Mouse (Mus musculus) common myeloid progenitor, adult 5-6 weeks (primary cell): ENCODE data around the gene Prss30. TPM values are rescaled to one million over a fixed set of nuclear protein-coding genes. Genes with fewer than 3 reads are reported as not detected.
A peak's percentile ranks its signal among the peaks of the same experiment; 100 is the strongest.

Experiments
- ATAC-seq: replicated peaks from 2 replicates; pipeline ENCODE4 v1.8.0; 2016; ENCODE audit warnings: low read depth, mild to moderate bottlenecking, moderate TSS enrichment, inconsistent platforms; ENCODE audit not compliant: poor library complexity, severe bottlenecking
- total RNA-seq: library from RNA; stranded (forward); fragments of 200-1000, 187-1606 nt; gene quantifications from 2 replicates; pipeline ENCODE4 v1.2.3, GENCODE M21; 2017

The Prss30 gene
- not detected in 2 replicates for total RNA-seq

GRCm38 (mm10) chr17:23980297-23980909 lies at the start of gene Prss30:
TSS of gene Prss30 (minus strand) at chr17:23980566.
- ATAC-seq, result peak; percentile 81

GRCm38 (mm10) chr17:24029477-24029876 lies 49.1 kb upstream of the Prss30 start:
- ATAC-seq, result no peak

GRCm38 (mm10) chr17:24021375-24022199 lies 41.2 kb upstream of the Prss30 start:
- ATAC-seq, result 0 out of 2 replicates have a peak, but pooled peaks have one; percentile 32

DNA sequence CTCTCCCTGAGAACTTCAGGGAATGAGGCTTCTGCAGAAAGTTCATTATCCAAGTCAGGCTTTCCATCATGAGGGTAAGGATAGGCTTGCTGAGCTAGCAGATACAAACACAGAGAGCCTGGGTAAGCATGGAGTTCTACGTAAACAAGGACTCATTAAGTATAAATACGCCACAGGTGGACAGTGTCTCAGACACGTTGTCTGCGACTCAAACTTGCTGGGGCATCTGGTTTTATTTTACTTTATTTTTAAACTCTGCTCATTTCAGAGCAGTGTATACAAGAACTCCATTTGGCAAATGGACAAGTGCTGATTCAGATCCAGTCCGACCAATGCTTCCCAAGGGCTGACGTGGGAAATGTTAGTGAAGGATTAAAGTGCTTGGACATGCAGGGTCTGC lies 40.3 kb upstream of the Prss30 start:
- ATAC-seq, result no peak

GRCm38 (mm10) chr17:24015727-24016126 lies 35.4 kb upstream of the Prss30 start:
- peak; percentile 68 for ATAC-seq

DNA sequence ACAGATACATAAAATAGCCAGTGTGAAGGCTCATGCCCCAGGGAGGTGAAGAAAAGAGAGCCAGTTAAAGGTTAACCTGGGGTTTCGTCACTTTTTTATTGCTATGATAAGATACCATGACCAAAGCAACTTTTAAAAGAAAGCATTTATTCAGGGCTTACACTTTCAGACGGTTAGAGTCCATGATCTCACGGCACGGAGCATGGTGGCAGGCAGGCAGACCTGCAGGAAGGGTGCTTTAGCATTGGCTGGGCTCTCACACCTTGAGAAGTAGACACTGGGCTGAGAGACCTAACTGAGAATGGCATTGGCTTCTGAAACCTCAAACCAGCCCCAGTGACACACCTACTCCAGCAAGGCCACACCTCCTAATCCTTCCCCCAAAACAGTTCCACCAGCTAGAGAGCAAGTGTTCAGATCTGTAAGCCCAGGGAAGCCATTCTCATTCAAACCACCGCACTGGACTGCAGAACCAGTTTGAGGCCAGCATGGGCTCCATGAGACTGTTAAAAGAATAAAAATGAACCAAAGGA lies 34.1 kb upstream of the Prss30 start:
- ATAC-seq, result no peak

- ATAC-seq, result no peak
Observed at GRCm38 (mm10) chr17:24012921-24013320, 32.6 kb upstream of the Prss30 start.

DNA sequence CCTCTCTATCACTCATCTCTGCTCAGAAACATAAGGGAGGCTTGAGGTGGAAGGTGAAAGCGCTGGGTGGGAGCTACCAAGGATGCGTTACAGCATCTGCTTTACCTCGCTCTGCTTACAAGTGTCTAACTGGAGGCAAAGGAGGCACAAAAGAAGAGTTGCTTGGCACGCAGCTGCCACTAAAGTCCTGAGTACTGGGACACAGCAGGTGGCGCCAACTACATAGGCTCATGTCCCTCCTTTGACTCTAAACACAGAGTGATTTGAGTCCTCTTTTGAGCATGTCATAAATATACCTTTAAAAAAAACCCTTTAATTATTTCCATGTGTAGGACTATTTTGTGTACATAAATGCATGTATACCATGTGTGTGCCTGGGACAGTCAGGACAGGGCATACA lies 29.3 kb upstream of the Prss30 start:
- ATAC-seq, result no peak

- no peak for ATAC-seq
Observed at GRCm38 (mm10) chr17:24008105-24008504, 27.7 kb upstream of the Prss30 start.

- peak; percentile 71 for ATAC-seq
Observed at GRCm38 (mm10) chr17:24007391-24007790, 27.0 kb upstream of the Prss30 start.

GRCm38 (mm10) chr17:24006930-24007329 lies 26.6 kb upstream of the Prss30 start:
- ATAC-seq, result peak; percentile 87

DNA sequence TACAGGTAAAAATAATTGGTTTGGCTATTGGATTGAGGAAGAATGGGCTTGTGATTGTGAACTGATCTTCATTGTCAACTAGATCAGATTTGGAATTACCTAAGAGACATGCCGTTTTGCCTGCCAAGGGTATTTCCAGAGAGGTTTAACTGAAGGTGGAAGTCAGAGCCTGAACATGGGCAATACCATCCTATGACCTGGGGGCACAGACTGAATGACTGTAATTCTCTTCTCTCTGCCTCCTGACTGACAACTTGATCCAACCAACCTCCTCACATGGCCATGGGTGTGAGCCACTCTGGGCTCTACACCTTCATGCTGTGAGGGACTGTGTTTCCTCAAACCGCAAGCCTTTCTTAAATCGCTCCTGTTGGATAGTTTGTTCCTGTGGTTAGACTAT lies 24.7 kb upstream of the Prss30 start:
- no peak for ATAC-seq

- no peak for ATAC-seq
Observed at GRCm38 (mm10) chr17:24004071-24004665, 23.8 kb upstream of the Prss30 start.

DNA sequence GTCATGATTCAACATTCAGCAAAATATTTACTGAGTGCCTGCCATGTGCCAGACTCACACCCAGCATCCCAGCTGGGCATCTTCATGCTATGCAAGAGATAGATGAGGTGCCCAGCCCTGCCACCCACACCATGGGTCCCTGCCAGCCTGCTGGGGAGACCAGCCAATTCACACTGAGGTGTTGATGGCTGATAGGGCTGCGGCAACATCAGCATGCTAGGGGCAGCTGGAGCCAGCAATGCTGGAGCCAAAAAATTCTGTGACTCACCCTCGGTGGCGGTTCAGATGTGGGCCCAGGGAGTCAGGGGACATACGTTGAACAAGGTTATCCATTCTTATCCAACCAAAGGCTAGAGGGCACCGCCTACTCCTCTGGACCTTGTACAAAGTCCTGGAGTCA lies 20.0 kb upstream of the Prss30 start:
- ATAC-seq, result 0 out of 2 replicates have a peak, but pooled peaks have one; percentile 22

- ATAC-seq, result no peak
Observed at GRCm38 (mm10) chr17:23998383-23998782, 18.0 kb upstream of the Prss30 start.

DNA sequence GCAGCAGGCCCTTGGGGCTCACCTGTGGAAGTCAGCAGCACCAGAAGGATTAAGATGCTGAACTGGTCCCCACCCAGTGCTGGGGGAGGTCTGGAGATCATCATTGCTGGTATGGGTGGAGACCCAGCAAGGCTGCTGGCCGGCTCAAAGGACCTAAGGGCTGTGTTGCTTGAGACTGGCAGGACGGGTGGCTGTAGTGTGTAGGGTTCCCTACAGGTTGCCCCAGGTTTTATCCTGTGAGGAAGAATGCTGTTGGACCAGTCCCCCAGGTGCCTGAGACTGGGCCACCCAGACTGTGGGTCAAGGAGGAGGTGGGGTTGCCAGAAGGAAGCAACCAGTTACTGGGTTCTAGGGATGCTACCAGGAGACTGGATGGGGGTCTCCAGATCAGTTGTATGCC lies 17.5 kb upstream of the Prss30 start, which contains the start of gene Prss22:
Gene Prss22, minus strand, starts transcription at position 200 of the 400 bp plus-strand sequence.
- no peak for ATAC-seq

- no peak for ATAC-seq
Observed at GRCm38 (mm10) chr17:23995421-23995820, 15.1 kb upstream of the Prss30 start.

DNA sequence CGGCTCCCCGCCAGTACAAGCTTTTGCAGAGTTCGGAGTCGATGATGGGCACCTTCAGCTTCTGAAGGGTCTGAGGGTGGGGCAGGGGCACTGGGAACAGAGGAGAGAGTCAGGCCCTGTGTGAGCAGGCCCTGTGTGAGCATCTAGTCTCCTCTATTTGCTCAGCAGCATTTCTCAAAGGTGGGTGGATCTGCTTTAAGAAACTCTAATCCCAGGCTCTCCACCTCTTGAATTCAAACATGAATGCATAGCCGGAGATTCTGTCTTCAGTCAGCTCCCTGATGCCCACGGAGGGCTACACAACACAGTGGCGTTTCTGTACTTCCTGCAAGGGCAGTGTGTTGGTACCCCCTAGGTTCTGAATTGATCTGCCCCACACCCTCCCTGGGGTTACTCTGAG lies 14.3 kb upstream of the Prss30 start:
- no peak for ATAC-seq

DNA sequence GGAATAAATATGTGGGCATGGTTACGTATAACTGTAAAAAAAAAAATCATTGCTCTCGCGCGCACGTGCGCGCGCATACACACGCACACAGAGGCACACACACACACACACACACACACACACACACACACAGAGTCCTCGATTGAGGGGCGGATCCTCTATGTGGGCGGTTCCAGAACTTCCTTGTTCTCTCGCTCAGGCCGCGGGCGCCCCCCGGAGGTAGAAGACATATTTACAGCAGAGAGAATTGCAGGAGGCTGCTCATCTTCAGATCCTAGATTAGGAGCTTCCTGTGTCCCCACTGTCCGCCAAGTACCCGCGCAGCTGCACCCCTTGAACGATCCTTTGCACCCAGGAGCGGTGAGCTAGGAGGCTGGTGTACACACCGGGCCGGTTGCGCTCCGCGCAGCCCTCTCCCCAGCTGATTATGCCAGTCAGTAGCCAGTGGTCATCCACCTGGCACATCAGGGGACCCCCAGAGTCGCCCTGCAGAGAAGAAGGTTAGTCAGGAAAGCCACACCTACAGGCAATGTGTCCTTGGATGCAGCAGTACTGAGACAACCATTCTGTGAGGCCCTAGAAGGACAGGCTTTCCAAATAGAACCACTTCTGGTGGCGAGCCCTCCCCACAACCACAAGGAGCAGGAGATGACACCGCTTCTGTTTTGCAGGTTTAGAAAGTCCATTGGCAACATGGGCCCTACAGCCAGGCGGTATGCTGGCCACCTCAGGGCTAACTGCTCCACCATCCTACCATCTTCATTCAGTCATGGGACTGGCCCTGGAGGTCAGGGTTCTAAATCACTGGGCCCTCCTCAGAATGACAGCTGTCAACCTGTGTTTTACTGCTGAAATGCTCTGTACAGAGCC lies 13.4 kb upstream of the Prss30 start:
- ATAC-seq, result peak; percentile 91
